Mouse (Mus musculus) heart, embryonic 10.5 days (tissue): ENCODE data around the gene Zfp12. TPM values are rescaled to one million over a fixed set of nuclear protein-coding genes. Genes with fewer than 3 reads are reported as not detected.
A peak's percentile ranks its signal among the peaks of the same experiment; 100 is the strongest.
"Not testable (repeated sequence)": the region's sequence is repeated elsewhere in the genome, so short reads cannot be mapped to it uniquely, and the experiment has no call there.

ENCODE experiments used
- DNase-seq: peaks from one replicate; pipeline ENCODE4 v3.0.0-alpha.2; 2017; ENCODE audit warnings: low spot score
- H3K27ac ChIP-seq: fragments of 300-500 bp; sonication (generic); 2 replicates; pipeline ENCODE4 v1.5.1; 2016; ENCODE audit warnings: mild to moderate bottlenecking
- H3K27me3 ChIP-seq: fragments of 300-500 bp; sonication (generic); 2 replicates; pipeline ENCODE4 v1.6.1; 2016; ENCODE audit warnings: mild to moderate bottlenecking; ENCODE audit not compliant: poor library complexity, insufficient read depth, severe bottlenecking
- H3K36me3 ChIP-seq: fragments of 300-500 bp; sonication (generic); 2 replicates; pipeline ENCODE4 v1.6.1; 2016; ENCODE audit warnings: mild to moderate bottlenecking, moderate library complexity
- H3K4me1 ChIP-seq: fragments of 300-500 bp; sonication (generic); 2 replicates; pipeline ENCODE4 v1.6.1; 2016; ENCODE audit warnings: mild to moderate bottlenecking
- H3K4me3 ChIP-seq: fragments of 300-500 bp; sonication (generic); 2 replicates; pipeline ENCODE4 v1.5.1; 2016; ENCODE audit warnings: mild to moderate bottlenecking, moderate library complexity
- H3K9me3 ChIP-seq: fragments of 300-500 bp; sonication (generic); 2 replicates; pipeline ENCODE4 v1.6.1; 2016; ENCODE audit warnings: mild to moderate bottlenecking, moderate library complexity
- WGBS: fragments of 180-500 bp; shearing (Covaris S2); methylation state at CpG from one replicate; pipeline ENCODE4 v1.1.7; 2016; 5-methylcytosine and 5-hydroxymethylcytosine counted together
- polyA plus RNA-seq: library from polyadenylated mRNA; unstranded; fragments of >200 nt; fragmentation: Nextera tagmentation; extraction: Ambion mirVana; gene quantifications from 2 replicates; pipeline ENCODE4 v1.2.1, GENCODE M21; 2016

Gene Zfp12
- polyA plus RNA-seq: 8.3 and 11.7 TPM in 2 replicates

DNA sequence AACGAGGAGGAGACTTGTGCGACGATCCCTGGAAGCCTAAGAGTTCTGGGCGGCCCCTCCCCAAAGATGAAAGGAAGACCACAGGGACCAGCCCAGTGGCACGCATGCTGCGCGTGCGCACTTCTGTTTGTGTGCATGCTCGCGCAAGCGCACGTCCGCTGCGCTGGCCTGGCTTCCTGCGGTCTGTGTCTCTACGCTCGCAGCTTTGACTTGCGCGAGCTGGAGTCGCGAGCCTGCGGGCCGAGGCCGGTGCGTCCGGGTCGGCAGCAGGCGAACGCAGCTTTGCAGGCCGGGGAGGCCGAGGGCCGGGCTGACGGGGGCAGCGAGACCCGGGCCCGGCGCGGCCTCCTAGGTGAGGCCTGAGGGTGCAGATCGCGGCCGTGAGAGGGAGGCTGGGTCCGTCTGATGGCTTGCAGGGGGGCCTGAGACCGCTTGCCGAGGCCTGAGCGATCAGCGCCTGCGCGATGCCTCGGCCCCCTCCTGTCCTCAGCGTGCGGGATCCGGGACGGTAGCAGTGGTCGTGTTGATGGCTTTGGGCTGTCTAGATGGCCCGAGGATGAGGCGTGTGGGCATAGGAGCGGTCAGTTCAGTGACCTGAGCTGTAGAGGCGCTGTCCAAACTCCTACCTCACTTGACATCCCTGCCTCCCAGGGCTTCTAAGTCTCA lies at the start of gene Zfp12:
Gene Zfp12 (plus strand): TSS at position 136 of the 666 bp plus-strand sequence.
- peaks cover 18% of the 10 kb centered on the region for H3K4me1 ChIP-seq
- peak within 1 kb of the TSS; percentile 97 for H3K27ac ChIP-seq
- peak; percentile 96 for DNase-seq
- WGBS: under 1% methylated on average over 58 of the region's 58 CpGs
- H3K4me3 ChIP-seq: peak within 1 kb of the TSS; percentile 93
- no peaks in the 10 kb centered on the region for H3K27me3 ChIP-seq
- H3K36me3 ChIP-seq: peaks cover 31% of the 10 kb centered on the region
- H3K9me3 ChIP-seq: no peaks in the 10 kb centered on the region

DNA sequence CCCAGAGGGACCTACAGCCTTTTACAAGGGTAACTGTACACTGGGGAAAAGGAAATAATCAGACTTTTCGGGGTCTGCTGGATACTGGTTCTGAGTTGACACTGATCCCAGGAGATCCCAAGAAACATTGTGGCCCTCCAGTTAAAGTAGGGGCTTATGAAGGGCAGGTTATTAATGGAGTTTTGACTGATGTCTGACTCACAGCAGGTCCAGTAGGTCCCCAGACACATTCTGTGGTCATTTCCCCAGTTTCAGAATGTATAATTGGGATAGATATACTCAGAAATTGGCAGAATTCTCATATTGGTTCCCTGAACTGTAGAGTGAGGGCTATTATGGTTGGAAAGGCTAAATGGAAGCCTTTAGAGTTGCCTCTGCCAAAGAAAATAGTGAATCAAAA lies 46.9 kb upstream of the Zfp12 start:
- not testable (repeated sequence) for H3K27ac ChIP-seq, H3K4me3 ChIP-seq, H3K4me1 ChIP-seq, DNase-seq, H3K27me3 ChIP-seq, H3K9me3 ChIP-seq, H3K36me3 ChIP-seq
- WGBS: 83% methylated on average over 1 of the region's 1 CpGs

DNA sequence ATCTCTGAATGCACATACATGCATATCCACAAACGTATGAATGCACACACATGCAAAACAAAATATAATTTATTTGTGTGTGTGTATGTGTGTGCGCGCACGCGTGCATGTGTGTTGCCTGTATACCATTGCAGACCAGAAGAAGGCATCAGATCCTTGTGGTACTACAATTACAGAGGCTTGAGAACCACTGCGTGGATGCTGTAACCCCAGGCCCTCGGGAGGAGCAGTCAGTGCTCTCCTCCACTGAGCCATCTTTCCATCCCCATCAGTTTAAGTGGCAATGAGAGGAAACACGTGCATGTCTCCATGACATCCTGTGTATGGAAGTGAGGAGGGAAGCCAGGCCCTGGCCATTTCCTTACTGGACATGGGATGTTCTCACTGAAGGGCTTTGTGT lies 42.2 kb upstream of the Zfp12 start:
- 87% methylated on average over 8 of the region's 8 CpGs for WGBS
- Histone ChIP-seq H3K4me1 (no peaks in the 10 kb centered on the region), H3K4me3 (no peak overlapping the region), H3K9me3 (no peaks in the 10 kb centered on the region), H3K27me3 (no peaks in the 10 kb centered on the region), H3K36me3 (no peaks in the 10 kb centered on the region), H3K27ac (no peak overlapping the region)
- peak; percentile 59 for DNase-seq

DNA sequence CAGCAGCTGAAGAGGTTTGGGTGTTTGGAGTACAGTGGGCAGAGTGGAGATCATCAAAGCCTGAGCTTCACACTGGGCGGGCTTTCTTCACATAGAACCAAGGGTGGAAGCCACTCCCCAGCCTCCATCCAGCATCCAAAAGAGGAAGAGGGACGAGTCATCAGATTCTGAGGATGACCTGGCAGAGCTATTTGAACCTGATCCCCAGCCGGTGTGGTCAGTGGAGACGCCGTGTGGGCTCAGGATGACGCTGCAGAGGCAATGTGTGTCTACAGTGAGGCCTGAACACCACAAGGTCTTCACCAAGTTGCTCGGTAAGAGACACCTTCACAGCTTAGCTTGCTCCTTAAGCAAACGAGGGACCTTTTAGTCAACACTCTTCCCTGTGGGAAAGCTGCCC lies 40.2 kb upstream of the Zfp12 start:
- H3K4me3 ChIP-seq, H3K36me3 ChIP-seq, H3K27me3 ChIP-seq, H3K9me3 ChIP-seq, H3K27ac ChIP-seq, H3K4me1 ChIP-seq: not testable (repeated sequence)
- DNase-seq: peak; percentile 73
- 67% methylated on average over 8 of the region's 8 CpGs for WGBS

GRCm38 (mm10) chr5:143195166-143195565 lies 39.8 kb upstream of the Zfp12 start:
- no peak for DNase-seq
- H3K4me1 ChIP-seq: no peaks in the 10 kb centered on the region
- 58% methylated on average over 2 of the region's 2 CpGs for WGBS
- no peak overlapping the region for H3K4me3 ChIP-seq
- no peaks in the 10 kb centered on the region for H3K27me3 ChIP-seq
- no peak overlapping the region for H3K27ac ChIP-seq
- no peaks in the 10 kb centered on the region for H3K36me3 ChIP-seq
- no peaks in the 10 kb centered on the region for H3K9me3 ChIP-seq

DNA sequence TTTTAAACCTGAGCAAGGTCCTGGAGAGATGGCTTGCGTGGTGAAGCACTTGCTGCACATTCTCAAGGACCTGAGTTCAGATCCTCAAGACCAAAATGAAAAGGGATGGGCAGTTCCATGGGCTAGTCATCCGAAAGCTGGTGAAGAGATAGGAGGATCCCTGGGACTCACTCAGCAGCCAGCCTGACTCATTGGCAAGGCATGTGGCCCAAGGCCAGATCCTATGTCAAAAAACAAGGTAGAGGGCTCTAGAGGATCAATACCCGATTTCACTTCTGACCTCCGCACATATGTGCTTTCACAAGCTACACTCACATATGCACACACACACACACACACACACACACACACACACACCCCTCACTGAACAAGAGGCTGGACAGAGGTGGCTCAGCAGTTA lies 38.5 kb upstream of the Zfp12 start:
- no peak overlapping the region for H3K4me3 ChIP-seq
- no peak for DNase-seq
- H3K36me3 ChIP-seq: no peaks in the 10 kb centered on the region
- no peak overlapping the region for H3K27ac ChIP-seq
- WGBS: 70% methylated on average over 4 of the region's 4 CpGs
- H3K4me1 ChIP-seq: no peaks in the 10 kb centered on the region
- H3K27me3 ChIP-seq: no peaks in the 10 kb centered on the region
- no peaks in the 10 kb centered on the region for H3K9me3 ChIP-seq

- H3K4me3 ChIP-seq: no peak overlapping the region
- H3K36me3 ChIP-seq: no peaks in the 10 kb centered on the region
- no peak for DNase-seq
- H3K27me3 ChIP-seq: no peaks in the 10 kb centered on the region
- H3K27ac ChIP-seq: no peak overlapping the region
- WGBS: 72% methylated on average over 3 of the region's 3 CpGs
- H3K9me3 ChIP-seq: peaks cover 6% of the 10 kb centered on the region
- no peaks in the 10 kb centered on the region for H3K4me1 ChIP-seq
These were observed 29.9 kb upstream of the Zfp12 start for GRCm38 (mm10) chr5:143205015-143205414.

DNA sequence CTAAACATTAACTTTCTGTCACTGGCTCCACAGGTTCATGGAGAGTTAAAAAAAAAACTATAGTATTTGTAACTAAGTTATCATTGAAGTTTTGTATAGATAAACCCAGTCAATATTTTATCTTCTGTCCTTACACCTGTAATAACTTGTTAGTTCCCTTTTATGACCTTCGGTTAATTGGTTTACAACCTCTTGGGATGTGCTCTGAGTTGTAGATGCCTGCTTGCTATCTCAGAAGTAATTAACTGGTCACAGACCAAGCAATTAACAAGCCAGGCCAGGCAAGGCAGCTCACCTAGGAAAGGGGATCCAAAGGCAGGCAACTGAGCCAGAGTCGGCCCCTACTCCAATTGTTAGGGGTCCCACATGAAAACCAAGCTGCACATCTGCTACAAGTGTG lies 21.1 kb upstream of the Zfp12 start:
- Histone ChIP-seq H3K27me3 (no peaks in the 10 kb centered on the region), H3K36me3 (no peaks in the 10 kb centered on the region), H3K4me1 (no peaks in the 10 kb centered on the region), H3K4me3 (no peak overlapping the region), H3K9me3 (peaks cover 1% of the 10 kb centered on the region), H3K27ac (no peak overlapping the region)
- DNase-seq: no peak
- WGBS: 80% methylated on average over 2 of the region's 2 CpGs

- Histone ChIP-seq H3K4me1 (no peaks in the 10 kb centered on the region), H3K27me3 (no peaks in the 10 kb centered on the region; the same call in 1 of the 2 replicates), H3K36me3 (no peaks in the 10 kb centered on the region), H3K9me3 (no peaks in the 10 kb centered on the region), H3K27ac (no peak overlapping the region), H3K4me3 (no peak overlapping the region)
- WGBS: 71% methylated on average over 5 of the region's 5 CpGs
- no peak for DNase-seq
These were observed 14.0 kb upstream of the Zfp12 start for GRCm38 (mm10) chr5:143220996-143221395.

DNA sequence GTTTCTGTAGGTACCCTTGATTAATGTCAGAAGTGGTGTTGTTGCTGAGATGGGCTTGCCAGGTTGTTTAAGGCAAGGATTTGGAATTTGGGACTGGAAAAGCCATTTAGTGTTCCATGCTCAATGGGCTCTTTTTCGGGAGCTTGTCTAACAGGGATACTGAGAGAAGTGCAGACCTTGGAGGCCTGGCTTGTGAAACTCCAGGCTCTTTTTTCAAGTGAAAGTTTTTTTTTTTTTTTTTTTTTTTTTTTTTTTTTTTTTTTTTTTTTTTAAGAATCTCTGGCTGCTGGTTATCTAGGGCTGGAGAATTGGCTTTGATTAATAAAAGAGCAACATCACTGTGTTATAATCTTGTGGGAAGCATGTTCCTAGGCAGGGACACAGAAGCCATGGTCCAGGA lies 12.7 kb upstream of the Zfp12 start:
- Histone ChIP-seq H3K27me3 (no peaks in the 10 kb centered on the region; the same call in 1 of the 2 replicates), H3K4me3 (no peak overlapping the region), H3K36me3 (no peaks in the 10 kb centered on the region), H3K4me1 (no peaks in the 10 kb centered on the region), H3K9me3 (no peaks in the 10 kb centered on the region), H3K27ac (no peak overlapping the region)
- no peak for DNase-seq
- WGBS: 71% methylated on average over 1 of the region's 1 CpGs

- H3K4me1 ChIP-seq: no peaks in the 10 kb centered on the region
- H3K36me3 ChIP-seq: no peaks in the 10 kb centered on the region
- H3K27me3 ChIP-seq: no peaks in the 10 kb centered on the region; the same call in 1 of the 2 replicates
- WGBS: 73% methylated on average over 3 of the region's 3 CpGs
- no peak for DNase-seq
- no peaks in the 10 kb centered on the region for H3K9me3 ChIP-seq
- H3K4me3 ChIP-seq: no peak within 1 kb of the TSS
- H3K27ac ChIP-seq: no peak within 1 kb of the TSS
These were observed 8.2 kb upstream of the Zfp12 start, which contains the start of gene Spdye4a for GRCm38 (mm10) chr5:143226790-143227189. TSS of gene Spdye4a (minus strand) at chr5:143226890.

GRCm38 (mm10) chr5:143236036-143236435 lies 1.1 kb downstream of the Zfp12 start:
- 51% methylated on average over 9 of the region's 9 CpGs for WGBS
- Histone ChIP-seq H3K4me1 (peaks cover 18% of the 10 kb centered on the region), H3K9me3 (no peaks in the 10 kb centered on the region), H3K27me3 (no peaks in the 10 kb centered on the region), H3K36me3 (peaks cover 40% of the 10 kb centered on the region), H3K4me3 (peak overlapping the region; percentile 93), H3K27ac (peak overlapping the region; percentile 97; the same call in 1 of the 2 replicates)
- DNase-seq: no peak

- no peak overlapping the region for H3K27ac ChIP-seq
- H3K4me1 ChIP-seq: no peaks in the 10 kb centered on the region
- H3K27me3 ChIP-seq: peaks cover 5% of the 10 kb centered on the region; the same call in 1 of the 2 replicates
- H3K9me3 ChIP-seq: no peaks in the 10 kb centered on the region
- H3K36me3 ChIP-seq: peaks cover 88% of the 10 kb centered on the region
- 94% methylated on average over 26 of the region's 26 CpGs for WGBS
- no peak for DNase-seq
- H3K4me3 ChIP-seq: no peak overlapping the region
These were observed 10.0 kb downstream of the Zfp12 start for GRCm38 (mm10) chr5:143244926-143245325.

DNA sequence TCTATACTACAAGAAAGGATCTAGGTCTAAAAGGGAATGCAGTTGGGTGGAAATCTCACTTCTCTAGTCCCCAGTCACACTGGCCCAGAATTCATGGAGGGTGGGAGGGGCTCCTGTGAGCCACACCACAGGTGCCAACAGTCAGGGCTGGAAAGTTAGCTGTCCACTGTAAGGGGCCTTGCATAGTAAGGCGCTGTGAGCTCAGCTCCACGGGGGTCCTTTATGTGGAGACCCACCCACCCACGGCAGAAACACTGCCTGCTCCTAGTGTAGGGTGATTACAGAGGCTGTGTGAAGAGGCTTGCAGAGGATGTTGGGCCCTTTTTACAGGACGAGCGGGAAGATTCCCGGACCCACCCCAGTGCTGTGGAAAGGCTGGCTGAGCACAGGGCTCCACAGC lies 17.1 kb downstream of the Zfp12 start:
- Histone ChIP-seq H3K36me3 (peaks cover 50% of the 10 kb centered on the region), H3K9me3 (no peaks in the 10 kb centered on the region), H3K4me3 (no peak overlapping the region), H3K27ac (no peak overlapping the region), H3K4me1 (peaks cover 27% of the 10 kb centered on the region), H3K27me3 (peaks cover 74% of the 10 kb centered on the region)
- WGBS: 52% methylated on average over 6 of the region's 6 CpGs
- no peak for DNase-seq
